Mouse (Mus musculus): Measurements from ENCODE around the gene Taf5l.

- TF ChIP-seq CTCF (IDR thresholded peaks at IDR 0.05; ENCODE audit: control insufficient read depth, insufficient read depth, low read length) (no peak), POLR2A (IDR thresholded peaks at IDR 0.05; ENCODE audit: borderline replicate concordance, control insufficient read depth, low read depth, low read length) (no peak)
Observed at GRCm38 (mm10) chr8:124045856-124046255, 24.7 kb upstream of the Taf5l start.

Data from bone marrow, adult 2 months (tissue).